Mouse (Mus musculus) CH12.LX (cell line): Measurements from ENCODE around the gene Rap1a. TPM values are rescaled to one million over a fixed set of nuclear protein-coding genes. Genes with fewer than 3 reads are reported as not detected.

Experiments used
- DNase-seq: peaks from one replicate; pipeline ENCODE4 v3.0.0-alpha.2; 2013; ENCODE audit errors: extremely low read depth
- H3K27ac ChIP-seq: 2 replicates; pipeline ENCODE4 v1.5.1; 2012; ENCODE audit warnings: low read depth, mild to moderate bottlenecking, control low read depth, moderate library complexity; ENCODE audit not compliant: insufficient read depth
- H3K27me3 ChIP-seq: replicated peaks from 2 replicates; pipeline ENCODE3; 2012; ENCODE audit warnings: inconsistent platforms
- H3K36me3 ChIP-seq, 2 experiments: replicated peaks in 1 of 2; 2 replicates each; pipeline versions ENCODE3 to v1.6.1; 2012; ENCODE audit warnings: inconsistent platforms in 1 of 2, low read length in 1 of 2, mild to moderate bottlenecking in 1 of 2, mixed read lengths in 1 of 2, moderate library complexity in 1 of 2; ENCODE audit not compliant: control insufficient read depth in 1 of 2, insufficient read depth in 1 of 2
- H3K4me1 ChIP-seq, 2 experiments: 2 replicates each; pipeline ENCODE4 v1.6.1; 2012; ENCODE audit warnings: inconsistent platforms in 1 of 2, moderate library complexity in 1 of 2; ENCODE audit not compliant: insufficient read depth in 2 of 2, control insufficient read depth in 1 of 2
- H3K4me2 ChIP-seq: 2 replicates; pipeline ENCODE4 v1.6.1; 2012; ENCODE audit warnings: low read depth, mild to moderate bottlenecking, control low read depth; ENCODE audit not compliant: poor library complexity, insufficient read depth, severe bottlenecking
- H3K4me3 ChIP-seq, 3 experiments: fragments of 150-350 bp in 1 of 3; sonication (generic) in 1 of 3; replicated peaks in 1 of 3; 2 replicates each; pipeline versions ENCODE3 to v1.5.1; 2011 to 2012; ENCODE audit warnings: low read depth in 2 of 3, low read length in 2 of 3, mild to moderate bottlenecking in 2 of 3, moderate library complexity in 2 of 3, control low read depth in 1 of 3, improper control_type of control experiment in 1 of 3, inconsistent platforms in 1 of 3, mixed read lengths in 1 of 3; ENCODE audit not compliant: poor library complexity in 1 of 3
- H3K79me2 ChIP-seq: replicated peaks from 2 replicates; pipeline ENCODE4 v1.6.1; 2012; ENCODE audit warnings: mild to moderate bottlenecking, moderate library complexity; ENCODE audit not compliant: control insufficient read depth, poor library complexity, insufficient read depth, severe bottlenecking; ENCODE audit errors: extremely low read depth
- H3K9ac ChIP-seq: 2 replicates; pipeline ENCODE4 v1.6.1; 2012; ENCODE audit warnings: low read depth, mild to moderate bottlenecking, control low read depth, moderate library complexity; ENCODE audit not compliant: insufficient read depth
- H3K9me3 ChIP-seq: replicated peaks from 2 replicates; pipeline ENCODE3; 2012; ENCODE audit warnings: low read length, inconsistent platforms, mixed read lengths
- BHLHE40 ChIP-seq: IDR thresholded peaks from 2 replicates; pipeline ENCODE4 v1.6.1; 2011; ENCODE audit warnings: mild to moderate bottlenecking, low read depth, low read length, improper control_type of control experiment
- EP300 ChIP-seq: IDR thresholded peaks from 2 replicates; pipeline ENCODE4 v1.6.1; 2011; ENCODE audit warnings: low read length, improper control_type of control experiment
- HCFC1 ChIP-seq: IDR thresholded peaks from 2 replicates; pipeline ENCODE4 v1.6.1; 2012; ENCODE audit warnings: low read depth, mild to moderate bottlenecking, inconsistent platforms, low read length, improper control_type of control experiment
- KAT2A ChIP-seq: IDR thresholded peaks from 2 replicates; pipeline ENCODE4 v1.6.1; 2012; ENCODE audit warnings: low read length, improper control_type of control experiment, inconsistent platforms; ENCODE audit not compliant: insufficient replicate concordance
- MAX ChIP-seq: IDR thresholded peaks from 2 replicates; pipeline ENCODE4 v1.6.1; 2011; ENCODE audit warnings: low read length, improper control_type of control experiment
- NELFE ChIP-seq: IDR thresholded peaks from 2 replicates; pipeline ENCODE4 v1.6.1; 2011; ENCODE audit warnings: low read depth, low read length, improper control_type of control experiment
- RCOR1 ChIP-seq: conservative IDR thresholded peaks from 2 replicates; pipeline ENCODE4 v1.6.1; 2012; ENCODE audit warnings: low read depth, mild to moderate bottlenecking, inconsistent platforms, low read length, improper control_type of control experiment
- SIN3A ChIP-seq: IDR thresholded peaks from 2 replicates; pipeline ENCODE4 v1.6.1; 2012; ENCODE audit warnings: low read length, improper control_type of control experiment, inconsistent platforms
- TBP ChIP-seq: conservative IDR thresholded peaks from 2 replicates; pipeline ENCODE4 v1.6.1; 2011; ENCODE audit warnings: low read depth, low read length, improper control_type of control experiment
- UBTF ChIP-seq: IDR thresholded peaks from 2 replicates; pipeline ENCODE4 v1.6.1; 2012; ENCODE audit warnings: low read depth, mild to moderate bottlenecking, inconsistent platforms, low read length, improper control_type of control experiment, moderate library complexity
- USF1 ChIP-seq: IDR thresholded peaks from 2 replicates; pipeline ENCODE4 v1.6.1; 2014; ENCODE audit warnings: low read depth, mild to moderate bottlenecking, inconsistent platforms, low read length, improper control_type of control experiment
- ZMIZ1 ChIP-seq: IDR thresholded peaks from 2 replicates; pipeline ENCODE4 v1.6.1; 2012; ENCODE audit warnings: low read depth, mild to moderate bottlenecking, inconsistent platforms, low read length, improper control_type of control experiment
- ZNF384 ChIP-seq: IDR thresholded peaks from 2 replicates; pipeline ENCODE4 v1.6.1; 2012; ENCODE audit warnings: low read depth, low read length, improper control_type of control experiment, inconsistent platforms
- dilution Hi-C: fragments of 300-500 bp; cut with MboI; formaldehyde crosslinking; loops from 2 replicates; pipeline ENCODE4 v1.14.3; 2020; ENCODE audit warnings: low sequenced_read_pairs; ENCODE audit not compliant: extremely low pct_unique_long_range_greater_than_20kb, extremely low pct_ligation_motif_present
- in situ Hi-C: fragments of 300-500 bp; cut with MboI; formaldehyde crosslinking; loops from 3 replicates; pipeline ENCODE4 v1.14.3; 2019; ENCODE audit warnings: low sequenced_read_pairs, low pct_ligation_motif_present, low pct_unique_long_range_greater_than_20kb, mixed read lengths
- polyA plus RNA-seq: library from polyadenylated mRNA; unstranded; fragments of >175 nt; gene quantifications from 2 replicates; pipeline ENCODE4 v1.2.1, GENCODE M21; 2012; ENCODE audit warnings: low read depth; ENCODE audit not compliant: insufficient read length
- total RNA-seq, 2 experiments: library from RNA; depleted of rRNA; stranded (reverse); fragments of 300-350 nt in 1 of 2; fragments of >200 nt in 1 of 2; gene quantifications; 2 replicates each; pipeline ENCODE4 v1.2.3; 2012 to 2014

Rap1a gene
- total and polyA plus RNA-seq, 3 experiments = 63.3 to 250 (median 209) TPM

GRCm38 (mm10) chr3:105714820-105715167 lies 86.3 kb downstream of the Rap1a start:
- dilution Hi-C loops (no loop called here), in situ Hi-C loops (no loop called here)
- no peaks in the 10 kb centered on the region for H3K27me3 ChIP-seq
- no peaks in the 10 kb centered on the region for H3K9me3 ChIP-seq
- H3K36me3 ChIP-seq = peaks cover 16 to 33% of the 10 kb centered on the region in 2 experiments
- no peak overlapping the region for H3K4me3 ChIP-seq
- no peak overlapping the region for H3K4me2 ChIP-seq
- DNase-seq = no peak
- peaks cover 0 to 16% of the 10 kb centered on the region in 2 experiments; a peak in 1 of 4 replicates for H3K4me1 ChIP-seq
- H3K9ac ChIP-seq = no peak overlapping the region
- TF ChIP-seq NELFE (no peak), ZNF384 (no peak), HCFC1 (no peak), MAX (no peak), KAT2A (no peak)
- H3K27ac ChIP-seq = no peak overlapping the region
- no peaks in the 10 kb centered on the region for H3K79me2 ChIP-seq

- DNase-seq = no peak
- Histone ChIP-seq H3K79me2 (no peaks in the 10 kb centered on the region), H3K4me1 (peaks cover 0 to 13% of the 10 kb centered on the region in 2 experiments; a peak in 1 of 4 replicates), H3K9ac (no peak overlapping the region), H3K9me3 (no peaks in the 10 kb centered on the region), H3K27ac (no peak overlapping the region), H3K4me3 (no peak overlapping the region), H3K36me3 (peaks cover 16 to 34% of the 10 kb centered on the region in 2 experiments), H3K4me2 (no peak overlapping the region), H3K27me3 (no peaks in the 10 kb centered on the region)
- dilution Hi-C loops (no loop called here), in situ Hi-C loops (no loop called here)
- TF ChIP-seq TBP = no peak
- TF ChIP-seq NELFE = no peak
- no peak for TF ChIP-seq ZMIZ1
- TF ChIP-seq UBTF = no peak
- no peak for TF ChIP-seq RCOR1
- TF ChIP-seq EP300 = no peak
- no peak for TF ChIP-seq SIN3A
- no peak for TF ChIP-seq USF1
- no peak for TF ChIP-seq BHLHE40
- no peak for TF ChIP-seq KAT2A
Measured at GRCm38 (mm10) chr3:105714091-105714819, 86.9 kb downstream of the Rap1a start.
